Mouse (Mus musculus) neural tube, embryonic 11.5 days (tissue): ENCODE results near the gene Tmem26. TPM values are rescaled to one million over a fixed set of nuclear protein-coding genes. Genes with fewer than 3 reads are reported as not detected.

Experiments
- ATAC-seq: fragments of 200-750 bp; cut with Nextera tagmentation; 2 replicates; pipeline ENCODE4 v1.8.0; 2017; ENCODE audit warnings: moderate number of reproducible peaks, mild to moderate bottlenecking, moderate TSS enrichment, moderate library complexity; ENCODE audit not compliant: insufficient read depth, low FRiP score, low TSS enrichment
- DNase-seq: peaks from one replicate; pipeline ENCODE4 v3.0.0-alpha.2; 2015; ENCODE audit warnings: low spot score
- H3K27ac ChIP-seq: fragments of 300-500 bp; sonication (generic); 2 replicates; pipeline ENCODE4 v1.5.1; 2014; ENCODE audit warnings: low read depth, mild to moderate bottlenecking, low read length
- H3K27me3 ChIP-seq: fragments of 300-500 bp; sonication (generic); 2 replicates; pipeline ENCODE4 v1.6.1; 2014; ENCODE audit warnings: mild to moderate bottlenecking, low read length, mixed read lengths; ENCODE audit not compliant: control insufficient read depth, insufficient read depth
- H3K36me3 ChIP-seq: fragments of 300-500 bp; sonication (generic); 2 replicates; pipeline ENCODE4 v1.6.1; 2014; ENCODE audit warnings: mild to moderate bottlenecking, low read length, moderate library complexity, mixed read lengths; ENCODE audit not compliant: control insufficient read depth, insufficient read depth
- H3K4me1 ChIP-seq: fragments of 300-500 bp; sonication (generic); 2 replicates; pipeline ENCODE4 v1.6.1; 2014; ENCODE audit warnings: low read length, mixed read lengths; ENCODE audit not compliant: control insufficient read depth, insufficient read depth
- H3K4me2 ChIP-seq: fragments of 300-500 bp; sonication (generic); 2 replicates; pipeline ENCODE4 v1.6.1; 2014; ENCODE audit warnings: low read depth, mild to moderate bottlenecking, moderate library complexity
- H3K4me3 ChIP-seq: fragments of 300-500 bp; sonication (generic); 2 replicates; pipeline ENCODE4 v1.5.1; 2014; ENCODE audit warnings: low read depth, low read length
- H3K9ac ChIP-seq: fragments of 300-500 bp; sonication (generic); 2 replicates; pipeline ENCODE4 v1.6.1; 2014; ENCODE audit warnings: mild to moderate bottlenecking, low read length
- H3K9me3 ChIP-seq: fragments of 300-500 bp; sonication (generic); 2 replicates; pipeline ENCODE4 v1.6.1; 2016; ENCODE audit warnings: low read length; ENCODE audit not compliant: control insufficient read depth
- WGBS: fragments of 180-500 bp; shearing (Covaris S2); extraction: QIAGEN DNeasy Blood & Tissue Kit; methylation state at CpG from one replicate; pipeline ENCODE4 v1.1.7; 2014; 5-methylcytosine and 5-hydroxymethylcytosine counted together
- polyA plus RNA-seq: library from polyadenylated mRNA; unstranded; fragments of >200 nt; fragmentation: Nextera tagmentation; extraction: Ambion mirVana; gene quantifications from 2 replicates; pipeline ENCODE4 v1.2.1, GENCODE M21; 2014

The Tmem26 gene
- polyA plus RNA-seq, 1 experiment from 2014 or later = 4.9 TPM

- 77% methylated on average over 10 of the region's 10 CpGs for WGBS
- ATAC-seq (no peak), DNase-seq (no peak)
- Histone ChIP-seq H3K4me2 (no peak overlapping the region), H3K27me3 (no peaks in the 10 kb centered on the region), H3K9ac (no peak overlapping the region), H3K4me3 (no peak overlapping the region), H3K4me1 (no peaks in the 10 kb centered on the region), H3K36me3 (no peaks in the 10 kb centered on the region), H3K27ac (no peak overlapping the region), H3K9me3 (no peaks in the 10 kb centered on the region)
These were observed 94.8 kb downstream of the Tmem26 start for GRCm38 (mm10) chr10:68818065-68818759.

GRCm38 (mm10) chr10:68824519-68824918 lies 101.1 kb downstream of the Tmem26 start:
- Histone ChIP-seq H3K9me3 (no peaks in the 10 kb centered on the region), H3K4me3 (no peak overlapping the region), H3K4me1 (no peaks in the 10 kb centered on the region), H3K36me3 (no peaks in the 10 kb centered on the region), H3K27ac (no peak overlapping the region), H3K9ac (no peak overlapping the region), H3K4me2 (no peak overlapping the region), H3K27me3 (no peaks in the 10 kb centered on the region)
- WGBS = 87% methylated on average over 4 of the region's 4 CpGs
- DNase-seq (no peak), ATAC-seq (no peak)

Other genes starting within 250 kb of the Tmem26 start
- gene Cabcoco1, start 181.8 kb upstream of the Tmem26 start, polyA plus RNA-seq = not detected in 2 replicates